Mouse (Mus musculus) C2C12 (cell line): ENCODE measurements at regions not wholly inside any gene's neighbourhood (a gene's known extent, or its start where the extent isn't known, plus 50 kb on each side); places are given as distances from the start of the nearest gene placed in this dataset.

Experiments
- CEBPB ChIP-seq: IDR thresholded peaks from one replicate; pipeline ENCODE4 v1.6.1; 2011; ENCODE audit warnings: low read depth, mild to moderate bottlenecking, control low read depth, moderate library complexity
- CTCF ChIP-seq: IDR thresholded peaks from one replicate; pipeline ENCODE4 v1.5.1; 2011; ENCODE audit not compliant: control insufficient read depth, insufficient read depth, insufficient read length
- FOSL1 ChIP-seq: IDR thresholded peaks from one replicate; pipeline ENCODE4 v1.8.0; 2011; ENCODE audit warnings: mild to moderate bottlenecking, low read length; ENCODE audit not compliant: poor library complexity, insufficient read depth, severe bottlenecking
- MAX ChIP-seq: IDR thresholded peaks from one replicate; pipeline ENCODE4 v1.6.1; 2011; ENCODE audit warnings: mild to moderate bottlenecking, control low read depth
- MYOD1 ChIP-seq: IDR thresholded peaks from one replicate; pipeline ENCODE4 v1.6.1; 2011; ENCODE audit warnings: low read depth; ENCODE audit not compliant: control insufficient read depth, insufficient read length
- USF1 ChIP-seq: IDR thresholded peaks from one replicate; pipeline ENCODE4 v1.6.1; 2011; ENCODE audit warnings: low read depth, mild to moderate bottlenecking, control low read depth, moderate library complexity

- TF ChIP-seq CTCF, result no peak
- no peak for TF ChIP-seq USF1
- TF ChIP-seq CEBPB, result no peak
- no peak for TF ChIP-seq MAX
- TF ChIP-seq FOSL1, result no peak
- no peak for TF ChIP-seq MYOD1
Measured at GRCm38 (mm10) chr15:36717835-36718234, 289.7 kb downstream of the Zfp706 start.
